Mouse (Mus musculus) liver, embryonic 14.5 days (tissue): ENCODE measurements around the gene Ccnd1.

Source experiments
- CTCF ChIP-seq: IDR thresholded peaks from 2 replicates; pipeline ENCODE4 v1.5.1; 2016; ENCODE audit warnings: antibody characterized with exemption, low read depth, control low read depth
- EP300 ChIP-seq: IDR thresholded peaks from 2 replicates; pipeline ENCODE4 v1.6.1; 2016; ENCODE audit warnings: antibody characterized with exemption, low read depth

DNA sequence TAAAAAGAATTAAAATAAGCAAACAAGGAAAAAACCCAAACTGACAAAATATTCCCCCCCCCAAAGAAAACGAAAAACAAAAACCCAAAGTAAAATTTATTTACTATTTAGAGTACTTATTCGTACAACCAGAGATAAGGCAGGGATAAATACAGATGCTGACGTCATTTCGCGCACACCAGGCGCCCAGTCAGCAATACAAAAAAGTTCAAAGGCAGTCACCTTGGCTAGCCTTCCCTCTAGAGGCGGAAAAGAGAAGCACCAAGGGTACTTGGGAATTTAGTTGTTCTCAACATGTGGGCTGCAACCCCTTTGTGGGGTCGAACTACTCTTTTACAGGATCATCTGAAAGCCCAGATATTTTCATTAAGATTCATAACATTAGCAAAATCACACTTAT is 31.9 kb downstream of the Ccnd1 start:
- TF ChIP-seq CTCF (peak; percentile 40), EP300 (no peak)
